Mouse (Mus musculus) T-helper 17 cell (primary cell): ENCODE results near the gene Gnai1.
"Not testable (repeated sequence)": the region's sequence is repeated elsewhere in the genome, so short reads cannot be mapped to it uniquely, and the experiment has no call there.

Experiments used
- in situ Hi-C, 2 experiments: fragments of 300-600 bp; cut with MboI, MseI; formaldehyde crosslinking; loops; 1 replicate in 1 of 2; 2 replicates in 1 of 2; pipeline ENCODE4 v1.15.1; 2025; ENCODE audit warnings: high pct_unique_total_duplicates in 2 of 2

The Gnai1 gene

GRCm38 (mm10) chr5:18360281-18360819 is at the start of gene Gnai1:
Gnai1 (minus strand) TSS chr5:18360355.
- in situ Hi-C loops = no loop called here

GRCm38 (mm10) chr5:18367864-18368263 is 7.7 kb upstream of the Gnai1 start:
- in situ Hi-C loops = no loop called here

GRCm38 (mm10) chr5:18365460-18365859 is 5.3 kb upstream of the Gnai1 start:
- in situ Hi-C loops = no loop called here

GRCm38 (mm10) chr5:18360956-18361355 is 801 bp upstream of the Gnai1 start:
- in situ Hi-C loops = no loop called here

- in situ Hi-C loops = no loop called here
These were observed 527 bp downstream of the Gnai1 start for GRCm38 (mm10) chr5:18359376-18360280.

- in situ Hi-C loops = no loop called here
These were observed 1.4 kb downstream of the Gnai1 start for GRCm38 (mm10) chr5:18358778-18359177.

GRCm38 (mm10) chr5:18358191-18358590 is 2.0 kb downstream of the Gnai1 start:
- in situ Hi-C loops = no loop called here

GRCm38 (mm10) chr5:18347297-18347696 is 12.9 kb downstream of the Gnai1 start:
- in situ Hi-C loops = no loop called here

GRCm38 (mm10) chr5:18343455-18344142 is 16.6 kb downstream of the Gnai1 start:
- in situ Hi-C loops = no loop called here

GRCm38 (mm10) chr5:18342765-18343454 is 17.2 kb downstream of the Gnai1 start:
- in situ Hi-C loops = no loop called here

GRCm38 (mm10) chr5:18341876-18342275 is 18.3 kb downstream of the Gnai1 start:
- in situ Hi-C loops = not testable (repeated sequence)

GRCm38 (mm10) chr5:18332256-18332655 is 27.9 kb downstream of the Gnai1 start:
- in situ Hi-C loops = no loop called here

- in situ Hi-C loops = no loop called here
These were observed 29.4 kb downstream of the Gnai1 start for GRCm38 (mm10) chr5:18330726-18331125.

GRCm38 (mm10) chr5:18326159-18326558 is 34.0 kb downstream of the Gnai1 start:
- in situ Hi-C loops = no loop called here

- in situ Hi-C loops = no loop called here
These were observed 36.6 kb downstream of the Gnai1 start for GRCm38 (mm10) chr5:18323534-18323933.

GRCm38 (mm10) chr5:18321661-18322060 is 38.5 kb downstream of the Gnai1 start:
- in situ Hi-C loops = no loop called here

GRCm38 (mm10) chr5:18318846-18319245 is 41.3 kb downstream of the Gnai1 start:
- in situ Hi-C loops = no loop called here

- in situ Hi-C loops = loop anchor here in 1 of 2 experiments (5.0 kb wide), 1 partner anchor 35 kb away; no protein-coding TSS in a partner anchor
These were observed 52.8 kb downstream of the Gnai1 start for GRCm38 (mm10) chr5:18307229-18307804.

- in situ Hi-C loops = no loop called here
These were observed 63.6 kb downstream of the Gnai1 start for GRCm38 (mm10) chr5:18296584-18296983.

GRCm38 (mm10) chr5:18292744-18293143 is 67.4 kb downstream of the Gnai1 start:
- in situ Hi-C loops = no loop called here

GRCm38 (mm10) chr5:18289530-18289929 is 70.6 kb downstream of the Gnai1 start:
- in situ Hi-C loops = no loop called here
